Mouse (Mus musculus) intestine, embryonic 14.5 days (tissue): ENCODE measurements around the gene Tubgcp4. TPM values are rescaled to one million over a fixed set of nuclear protein-coding genes. Genes with fewer than 3 reads are reported as not detected.

Experiments used
- ATAC-seq: fragments of 200-750 bp; cut with Nextera tagmentation; replicated peaks from 2 replicates; pipeline ENCODE4 v1.8.0; 2017; ENCODE audit warnings: low read depth, moderate number of reproducible peaks, moderate TSS enrichment, moderate library complexity; ENCODE audit not compliant: low FRiP score, low TSS enrichment
- DNase-seq: peaks from one replicate; pipeline ENCODE4 v3.0.0-alpha.2; 2018; ENCODE audit warnings: low spot score
- H3K27ac ChIP-seq: fragments of 300-500 bp; sonication (generic); 2 replicates; pipeline ENCODE4 v1.5.1; 2014; ENCODE audit warnings: low read depth, mild to moderate bottlenecking, control low read depth
- H3K27me3 ChIP-seq: fragments of 300-500 bp; sonication (generic); replicated peaks from 2 replicates; pipeline ENCODE4 v1.6.1; 2014; ENCODE audit warnings: low read length, control low read depth; ENCODE audit not compliant: control insufficient read depth, insufficient read depth
- H3K36me3 ChIP-seq: fragments of 300-500 bp; sonication (generic); 2 replicates; pipeline ENCODE4 v1.6.1; 2014; ENCODE audit warnings: low read length, control low read depth; ENCODE audit not compliant: control insufficient read depth, insufficient read depth
- H3K4me1 ChIP-seq: fragments of 300-500 bp; sonication (generic); replicated peaks from 2 replicates; pipeline ENCODE4 v1.6.1; 2014; ENCODE audit warnings: low read length, control low read depth, mixed read lengths; ENCODE audit not compliant: control insufficient read depth, insufficient read depth
- H3K4me2 ChIP-seq: fragments of 300-500 bp; sonication (generic); 2 replicates; pipeline ENCODE4 v1.6.1; 2014; ENCODE audit warnings: low read length
- H3K4me3 ChIP-seq: fragments of 300-500 bp; sonication (generic); 2 replicates; pipeline ENCODE4 v1.5.1; 2014; ENCODE audit warnings: low read depth, low read length, control low read depth, mixed read lengths
- H3K9ac ChIP-seq: fragments of 300-500 bp; sonication (generic); 2 replicates; pipeline ENCODE4 v1.6.1; 2014; ENCODE audit warnings: mild to moderate bottlenecking, low read length
- H3K9me3 ChIP-seq: fragments of 300-500 bp; sonication (generic); 2 replicates; pipeline ENCODE4 v1.6.1; 2016; ENCODE audit warnings: low read length, control low read depth; ENCODE audit not compliant: control insufficient read depth
- WGBS: fragments of 180-500 bp; shearing (Covaris S2); extraction: QIAGEN DNeasy Blood & Tissue Kit; methylation state at CpG from one replicate; pipeline ENCODE4 v1.1.7; 2014; 5-methylcytosine and 5-hydroxymethylcytosine counted together
- polyA plus RNA-seq: library from polyadenylated mRNA; unstranded; fragments of >200 nt; fragmentation: Nextera tagmentation; extraction: Ambion mirVana; gene quantifications from 2 replicates; pipeline ENCODE4 v1.2.1, GENCODE M21; 2014

Gene Tubgcp4
- polyA plus RNA-seq, 1 experiment from 2014 or later, result 51.6 TPM

GRCm38 (mm10) chr2:121223010-121223409 lies 52.6 kb downstream of the Tubgcp4 start:
- 93% methylated on average over 2 of the region's 2 CpGs for WGBS
- Histone ChIP-seq H3K36me3 (peaks cover 91% of the 10 kb centered on the region), H3K9me3 (no peaks in the 10 kb centered on the region), H3K4me1 (no peaks in the 10 kb centered on the region), H3K27ac (no peak overlapping the region), H3K4me3 (no peak overlapping the region), H3K4me2 (no peak overlapping the region), H3K9ac (no peak overlapping the region), H3K27me3 (no peaks in the 10 kb centered on the region)
- no peak for ATAC-seq
- DNase-seq, result no peak

GRCm38 (mm10) chr2:121228135-121228534 lies 57.7 kb downstream of the Tubgcp4 start:
- 92% methylated on average over 4 of the region's 4 CpGs for WGBS
- Histone ChIP-seq H3K4me3 (no peak overlapping the region), H3K36me3 (peaks cover 78% of the 10 kb centered on the region)

GRCm38 (mm10) chr2:121235460-121236072 lies 65.1 kb downstream of the Tubgcp4 start:
- no peak overlapping the region for H3K9ac ChIP-seq
- no peaks in the 10 kb centered on the region for H3K4me1 ChIP-seq
- ATAC-seq (no peak), DNase-seq (no peak)
- H3K27me3 ChIP-seq, result no peaks in the 10 kb centered on the region
- no peaks in the 10 kb centered on the region for H3K9me3 ChIP-seq
- WGBS, result 88% methylated on average over 8 of the region's 8 CpGs
- H3K27ac ChIP-seq, result no peak overlapping the region
- H3K4me3 ChIP-seq, result no peak overlapping the region
- H3K36me3 ChIP-seq, result peaks cover 78% of the 10 kb centered on the region
- no peak overlapping the region for H3K4me2 ChIP-seq

More at GRCm38 (mm10) chr2:121228135-121228534, 57.7 kb downstream of the Tubgcp4 start:
- no peaks in the 10 kb centered on the region for H3K9me3 ChIP-seq
- DNase-seq (no peak), ATAC-seq (no peak)
- H3K27me3 ChIP-seq, result no peaks in the 10 kb centered on the region
- no peak overlapping the region for H3K9ac ChIP-seq
- H3K4me2 ChIP-seq, result no peak overlapping the region
- H3K4me1 ChIP-seq, result no peaks in the 10 kb centered on the region
- H3K27ac ChIP-seq, result no peak overlapping the region

GRCm38 (mm10) chr2:121239426-121239825 lies 69.0 kb downstream of the Tubgcp4 start:
- no peaks in the 10 kb centered on the region for H3K9me3 ChIP-seq
- no peak overlapping the region for H3K4me3 ChIP-seq
- no peak overlapping the region for H3K27ac ChIP-seq
- no peak overlapping the region for H3K4me2 ChIP-seq
- H3K4me1 ChIP-seq, result no peaks in the 10 kb centered on the region
- peaks cover 83% of the 10 kb centered on the region for H3K36me3 ChIP-seq
- DNase-seq, result no peak
- WGBS, result 87% methylated on average over 4 of the region's 4 CpGs
- H3K9ac ChIP-seq, result no peak overlapping the region
- no peak for ATAC-seq
- no peaks in the 10 kb centered on the region for H3K27me3 ChIP-seq

GRCm38 (mm10) chr2:121244099-121244498 lies 73.6 kb downstream of the Tubgcp4 start:
- H3K4me3 ChIP-seq, result no peak overlapping the region
- DNase-seq, result no peak
- H3K36me3 ChIP-seq, result peaks cover 86% of the 10 kb centered on the region
- H3K4me1 ChIP-seq, result no peaks in the 10 kb centered on the region
- WGBS, result 97% methylated on average over 5 of the region's 5 CpGs
- H3K9me3 ChIP-seq, result no peaks in the 10 kb centered on the region
- H3K4me2 ChIP-seq, result no peak overlapping the region
- no peak overlapping the region for H3K27ac ChIP-seq
- no peak overlapping the region for H3K9ac ChIP-seq
- ATAC-seq, result no peak
- no peaks in the 10 kb centered on the region for H3K27me3 ChIP-seq

Other genes starting within 250 kb of the Tubgcp4 start
- 22.3 and 23.5 TPM in 2 replicates for gene Ubr1, start 199.9 kb upstream of the Tubgcp4 start, polyA plus RNA-seq
- 4.2 and 4.6 TPM in 2 replicates for gene Tmem62, start 193.6 kb upstream of the Tubgcp4 start, polyA plus RNA-seq
- 36.0 and 38.3 TPM in 2 replicates for gene Ccndbp1, start 162.3 kb upstream of the Tubgcp4 start, polyA plus RNA-seq
- 1.3 and 1.7 TPM in 2 replicates for gene Epb42, start 133.6 kb upstream of the Tubgcp4 start, polyA plus RNA-seq
- gene Tgm5, start 84.8 kb upstream of the Tubgcp4 start, polyA plus RNA-seq, result 0.11 TPM in 1 of 2 replicates, not detected in the other
- 0.32 TPM in 1 of 2 replicates, not detected in the other for gene Tgm7, start 60.9 kb upstream of the Tubgcp4 start, polyA plus RNA-seq
- gene Adal, start 30.2 kb upstream of the Tubgcp4 start, polyA plus RNA-seq, result 19.2 and 23.2 TPM in 2 replicates
- 19.7 and 20.8 TPM in 2 replicates for gene Lcmt2, start 30.0 kb upstream of the Tubgcp4 start, polyA plus RNA-seq
- 8.7 and 11.1 TPM in 2 replicates for gene Zscan29, start 471 bp downstream of the Tubgcp4 start, polyA plus RNA-seq
- 63.8 and 70.3 TPM in 2 replicates for gene Trp53bp1, start 100.8 kb downstream of the Tubgcp4 start, polyA plus RNA-seq
- 6.7 and 7.2 TPM in 2 replicates for gene Map1a, start 118.9 kb downstream of the Tubgcp4 start, polyA plus RNA-seq
- gene Ppip5k1, start 184.7 kb downstream of the Tubgcp4 start, polyA plus RNA-seq, result 15.0 and 15.3 TPM in 2 replicates
- 64.4 and 100 TPM in 2 replicates for gene Ckmt1, start 187.1 kb downstream of the Tubgcp4 start, polyA plus RNA-seq
- not detected in 2 replicates for gene Strc, start 216.5 kb downstream of the Tubgcp4 start, polyA plus RNA-seq
- 540 and 546 TPM in 2 replicates for gene Pdia3, start 243.1 kb downstream of the Tubgcp4 start, polyA plus RNA-seq
- gene Catsper2, start 243.1 kb downstream of the Tubgcp4 start, polyA plus RNA-seq, result 2.1 and 2.2 TPM in 2 replicates